Mouse (Mus musculus) liver, postnatal 0 days (tissue): ENCODE data around the gene Rbfox2. TPM values are rescaled to one million over a fixed set of nuclear protein-coding genes. Genes with fewer than 3 reads are reported as not detected.

Source experiments
- ATAC-seq: fragments of 200-750 bp; cut with Nextera tagmentation; 2 replicates; pipeline ENCODE4 v1.8.0; 2017; ENCODE audit warnings: mild to moderate bottlenecking, moderate library complexity
- DNase-seq: peaks from one replicate; pipeline ENCODE4 v3.0.0-alpha.2; 2016
- H3K27ac ChIP-seq: fragments of 300-500 bp; sonication (generic); 2 replicates; pipeline ENCODE4 v1.5.1; 2014; ENCODE audit warnings: antibody characterized with exemption, moderate library complexity, mild to moderate bottlenecking, low read depth
- H3K27me3 ChIP-seq: fragments of 300-500 bp; sonication (generic); 2 replicates; pipeline ENCODE4 v1.6.1; 2014; ENCODE audit warnings: low read length, control low read depth, mixed read lengths; ENCODE audit not compliant: insufficient read depth
- H3K36me3 ChIP-seq: fragments of 300-500 bp; sonication (generic); replicated peaks from 2 replicates; pipeline ENCODE4 v1.6.1; 2014; ENCODE audit warnings: mild to moderate bottlenecking, control low read depth, low read length, moderate library complexity, mixed read lengths; ENCODE audit not compliant: insufficient read depth
- H3K4me1 ChIP-seq: fragments of 300-500 bp; sonication (generic); 2 replicates; pipeline ENCODE4 v1.6.1; 2014; ENCODE audit warnings: antibody characterized with exemption, mild to moderate bottlenecking, control low read depth; ENCODE audit not compliant: insufficient read depth
- H3K4me2 ChIP-seq: fragments of 300-500 bp; sonication (generic); 2 replicates; pipeline ENCODE4 v1.6.1; 2014; ENCODE audit warnings: low read depth, mild to moderate bottlenecking, low read length, moderate library complexity, mixed read lengths
- H3K4me3 ChIP-seq: fragments of 300-500 bp; sonication (generic); 2 replicates; pipeline ENCODE4 v1.5.1; 2014; ENCODE audit warnings: low read depth, low read length
- H3K9ac ChIP-seq: fragments of 300-500 bp; sonication (generic); replicated peaks from 2 replicates; pipeline ENCODE4 v1.6.1; 2014; ENCODE audit warnings: mild to moderate bottlenecking, moderate library complexity
- H3K9me3 ChIP-seq: fragments of 300-500 bp; sonication (generic); 2 replicates; pipeline ENCODE4 v1.6.1; 2016; ENCODE audit warnings: mild to moderate bottlenecking, control low read depth, low read length, mixed read lengths
- CTCF ChIP-seq: sonication (generic); IDR thresholded peaks from 2 replicates; pipeline ENCODE4 v1.5.1; 2016; ENCODE audit warnings: antibody characterized with exemption, low read depth
- EP300 ChIP-seq: IDR thresholded peaks from 2 replicates; pipeline ENCODE4 v1.6.1; 2016; ENCODE audit warnings: antibody characterized with exemption, low read depth, mild to moderate bottlenecking
- WGBS: fragments of 180-500 bp; shearing (Covaris S2); extraction: QIAGEN DNeasy Blood & Tissue Kit; methylation state at CpG from one replicate; pipeline ENCODE4 v1.1.7; 2014; ENCODE audit not compliant: insufficient replicate concordance; 5-methylcytosine and 5-hydroxymethylcytosine counted together
- polyA plus RNA-seq: library from polyadenylated mRNA; unstranded; fragments of >200 nt; fragmentation: Nextera tagmentation; extraction: Ambion mirVana; gene quantifications from 2 replicates; pipeline ENCODE4 v1.2.1, GENCODE M21; 2015

Rbfox2 gene
- polyA plus RNA-seq, 1 experiment from 2014 or later, result 6.9 TPM

GRCm38 (mm10) chr15:77332272-77332991 is 25.6 kb upstream of the Rbfox2 start:
- H3K27ac ChIP-seq, result no peak overlapping the region
- no peaks in the 10 kb centered on the region; the same call in 1 of the 2 replicates for H3K36me3 ChIP-seq
- WGBS, result 70% methylated on average over 7 of the region's 7 CpGs
- H3K4me3 ChIP-seq, result no peak overlapping the region
- H3K4me1 ChIP-seq, result no peaks in the 10 kb centered on the region
- ATAC-seq (no peak), DNase-seq (no peak)
- no peaks in the 10 kb centered on the region for H3K9me3 ChIP-seq
- H3K9ac ChIP-seq, result no peak overlapping the region
- H3K4me2 ChIP-seq, result no peak overlapping the region
- no peaks in the 10 kb centered on the region for H3K27me3 ChIP-seq
- TF ChIP-seq CTCF, result no peak
- no peak for TF ChIP-seq EP300

GRCm38 (mm10) chr15:77331444-77331843 is 24.6 kb upstream of the Rbfox2 start:
- 81% methylated on average over 4 of the region's 4 CpGs for WGBS
- H3K27ac ChIP-seq, result no peak overlapping the region
- DNase-seq (no peak), ATAC-seq (no peak)
- no peak overlapping the region for H3K9ac ChIP-seq
- no peak for TF ChIP-seq EP300
- TF ChIP-seq CTCF, result no peak
- no peaks in the 10 kb centered on the region for H3K9me3 ChIP-seq
- H3K4me2 ChIP-seq, result no peak overlapping the region
- H3K4me1 ChIP-seq, result no peaks in the 10 kb centered on the region
- no peaks in the 10 kb centered on the region; the same call in 1 of the 2 replicates for H3K36me3 ChIP-seq
- no peak overlapping the region for H3K4me3 ChIP-seq
- H3K27me3 ChIP-seq, result no peaks in the 10 kb centered on the region

- H3K4me2 ChIP-seq, result no peak overlapping the region
- ATAC-seq, result peak; percentile 72
- no peak for DNase-seq
- H3K36me3 ChIP-seq, result no peaks in the 10 kb centered on the region; the same call in 1 of the 2 replicates
- no peak overlapping the region for H3K4me3 ChIP-seq
- no peak for TF ChIP-seq EP300
- TF ChIP-seq CTCF, result no peak
- 0 out of 2 replicates have a peak overlapping the region, but pooled peaks have one; percentile 49 for H3K27ac ChIP-seq
- H3K9me3 ChIP-seq, result no peaks in the 10 kb centered on the region
- no peaks in the 10 kb centered on the region for H3K4me1 ChIP-seq
- H3K9ac ChIP-seq, result no peak overlapping the region
- H3K27me3 ChIP-seq, result no peaks in the 10 kb centered on the region
- 46% methylated on average over 12 of the region's 12 CpGs for WGBS
Measured at GRCm38 (mm10) chr15:77329681-77330180, 22.9 kb upstream of the Rbfox2 start.

- no peak for ATAC-seq
- Histone ChIP-seq H3K9me3 (no peaks in the 10 kb centered on the region), H3K36me3 (no peaks in the 10 kb centered on the region), H3K4me1 (no peaks in the 10 kb centered on the region), H3K4me3 (no peak overlapping the region), H3K4me2 (no peak overlapping the region), H3K9ac (no peak overlapping the region), H3K27me3 (no peaks in the 10 kb centered on the region), H3K27ac (no peak overlapping the region)
- TF ChIP-seq CTCF (no peak), EP300 (no peak)
- WGBS, result 78% methylated on average over 4 of the region's 4 CpGs
- DNase-seq, result no peak
Measured at GRCm38 (mm10) chr15:77326361-77326760, 19.6 kb upstream of the Rbfox2 start.

GRCm38 (mm10) chr15:77324426-77324825 is 17.6 kb upstream of the Rbfox2 start:
- Histone ChIP-seq H3K9me3 (no peaks in the 10 kb centered on the region), H3K27me3 (no peaks in the 10 kb centered on the region)
- TF ChIP-seq EP300 (no peak), CTCF (no peak)

GRCm38 (mm10) chr15:77323226-77323625 is 16.4 kb upstream of the Rbfox2 start:
- H3K27me3 ChIP-seq, result no peaks in the 10 kb centered on the region
- no peak for ATAC-seq
- no peak overlapping the region for H3K27ac ChIP-seq
- H3K4me1 ChIP-seq, result no peaks in the 10 kb centered on the region
- TF ChIP-seq EP300 (no peak), CTCF (no peak)
- H3K4me2 ChIP-seq, result no peak overlapping the region
- WGBS, result 80% methylated on average over 10 of the region's 10 CpGs
- no peak for DNase-seq
- H3K9me3 ChIP-seq, result no peaks in the 10 kb centered on the region
- no peak overlapping the region for H3K9ac ChIP-seq
- no peaks in the 10 kb centered on the region for H3K36me3 ChIP-seq
- H3K4me3 ChIP-seq, result no peak overlapping the region

More at GRCm38 (mm10) chr15:77324426-77324825, 17.6 kb upstream of the Rbfox2 start:
- Histone ChIP-seq H3K27ac (no peak overlapping the region), H3K4me1 (no peaks in the 10 kb centered on the region), H3K4me3 (no peak overlapping the region), H3K9ac (no peak overlapping the region), H3K4me2 (no peak overlapping the region), H3K36me3 (no peaks in the 10 kb centered on the region)
- ATAC-seq, result no peak
- WGBS, result 89% methylated on average over 11 of the region's 11 CpGs
- DNase-seq, result no peak
